Mouse (Mus musculus) midbrain, embryonic 12.5 days (tissue): ENCODE data around the gene Agk. TPM values are rescaled to one million over a fixed set of nuclear protein-coding genes. Genes with fewer than 3 reads are reported as not detected.
A peak's percentile ranks its signal among the peaks of the same experiment; 100 is the strongest.

Source experiments
- ATAC-seq: fragments of 200-750 bp; cut with Nextera tagmentation; 2 replicates; pipeline ENCODE4 v1.8.0; 2017; ENCODE audit warnings: low read depth, moderate TSS enrichment, moderate library complexity; ENCODE audit not compliant: low FRiP score
- H3K27ac ChIP-seq: fragments of 300-500 bp; sonication (generic); replicated peaks from 2 replicates; pipeline ENCODE4 v1.5.1; 2016; ENCODE audit warnings: mild to moderate bottlenecking
- H3K27me3 ChIP-seq: fragments of 300-500 bp; sonication (generic); 2 replicates; pipeline ENCODE4 v1.6.1; 2016; ENCODE audit warnings: mild to moderate bottlenecking
- H3K36me3 ChIP-seq: fragments of 300-500 bp; sonication (generic); 2 replicates; pipeline ENCODE4 v1.6.1; 2016
- H3K4me1 ChIP-seq: fragments of 300-500 bp; sonication (generic); 2 replicates; pipeline ENCODE4 v1.6.1; 2016
- H3K4me2 ChIP-seq: fragments of 300-500 bp; sonication (generic); replicated peaks from 2 replicates; pipeline ENCODE4 v1.6.1; 2016; ENCODE audit warnings: mild to moderate bottlenecking, moderate library complexity
- H3K4me3 ChIP-seq: fragments of 300-500 bp; sonication (generic); 2 replicates; pipeline ENCODE4 v1.5.1; 2016; ENCODE audit warnings: mild to moderate bottlenecking
- H3K9ac ChIP-seq: fragments of 300-500 bp; sonication (generic); replicated peaks from 2 replicates; pipeline ENCODE4 v1.6.1; 2016; ENCODE audit warnings: mild to moderate bottlenecking, moderate library complexity
- H3K9me3 ChIP-seq: fragments of 300-500 bp; sonication (generic); 2 replicates; pipeline ENCODE4 v1.6.1; 2016; ENCODE audit warnings: mild to moderate bottlenecking
- WGBS: fragments of 180-500 bp; shearing (Covaris S2); methylation state at CpG from one replicate; pipeline ENCODE4 v1.1.7; 2016; 5-methylcytosine and 5-hydroxymethylcytosine counted together
- polyA plus RNA-seq: library from polyadenylated mRNA; unstranded; fragments of >200 nt; fragmentation: Nextera tagmentation; extraction: Ambion mirVana; gene quantifications from 2 replicates; pipeline ENCODE4 v1.2.1, GENCODE M21; 2016

Agk gene
- 39.8 and 41.9 TPM in 2 replicates for polyA plus RNA-seq

GRCm38 (mm10) chr6:40324897-40325841 is at the start of gene Agk:
Gene Agk (plus strand): TSS chr6:40325172.
- Histone ChIP-seq H3K9ac (peak within 1 kb of the TSS; percentile 75), H3K4me2 (peak within 1 kb of the TSS; percentile 50), H3K4me1 (peaks cover 4% of the 10 kb centered on the region; the same call in 1 of the 2 replicates), H3K4me3 (peak within 1 kb of the TSS; percentile 77), H3K9me3 (no peaks in the 10 kb centered on the region), H3K27ac (peak within 1 kb of the TSS; percentile 86), H3K36me3 (peaks cover 9% of the 10 kb centered on the region; the same call in 1 of the 2 replicates), H3K27me3 (no peaks in the 10 kb centered on the region)
- peak; percentile 96 for ATAC-seq
- WGBS = 2% methylated on average over 52 of the region's 52 CpGs

DNA sequence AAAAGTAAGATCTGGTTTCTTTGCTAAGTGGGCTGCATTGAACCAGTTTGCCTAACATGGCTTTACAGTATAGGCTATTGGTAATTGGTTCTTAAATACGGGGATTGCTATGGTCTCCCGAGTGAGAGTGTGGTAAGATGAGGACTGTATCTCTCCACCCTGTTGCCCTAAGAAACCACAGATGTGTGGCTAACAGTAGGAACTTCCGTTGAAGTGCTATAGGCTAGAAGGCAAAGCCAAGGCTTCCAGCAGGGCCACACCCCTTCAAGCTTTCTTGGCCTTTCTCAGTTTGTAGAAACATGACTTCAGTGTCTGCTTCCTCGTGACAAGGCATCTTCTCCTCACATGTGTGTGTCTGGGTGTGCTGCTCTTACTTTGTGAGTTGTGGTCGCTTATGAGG is 24.3 kb upstream of the Agk start:
- Histone ChIP-seq H3K4me2 (no peak overlapping the region), H3K4me1 (no peaks in the 10 kb centered on the region), H3K36me3 (no peaks in the 10 kb centered on the region), H3K9me3 (no peaks in the 10 kb centered on the region), H3K9ac (no peak overlapping the region), H3K4me3 (no peak overlapping the region), H3K27ac (no peak overlapping the region), H3K27me3 (no peaks in the 10 kb centered on the region)
- WGBS = 78% methylated on average over 5 of the region's 5 CpGs
- no peak for ATAC-seq

DNA sequence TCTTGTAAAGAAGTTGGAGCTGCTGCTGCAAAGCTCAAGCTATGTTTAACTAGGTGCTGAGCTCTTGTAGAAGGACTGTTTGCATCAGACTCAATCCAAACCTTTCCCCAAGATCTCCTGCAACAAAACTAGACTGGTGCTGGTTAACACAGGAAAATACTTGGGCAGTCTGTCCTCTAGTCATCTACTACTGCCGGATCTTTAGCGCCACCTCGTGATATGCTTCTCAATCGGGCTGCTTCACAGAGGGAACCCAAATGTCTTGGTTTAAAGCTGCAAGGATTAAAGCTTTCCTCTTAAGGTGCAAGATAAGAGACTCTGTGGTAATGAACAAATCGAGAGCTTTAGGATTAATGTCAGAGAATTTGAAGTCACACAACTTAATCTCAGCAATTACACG is 21.6 kb upstream of the Agk start:
- H3K36me3 ChIP-seq = no peaks in the 10 kb centered on the region
- WGBS = 11% methylated on average over 6 of the region's 6 CpGs
- no peaks in the 10 kb centered on the region for H3K9me3 ChIP-seq
- no peaks in the 10 kb centered on the region for H3K27me3 ChIP-seq
- no peaks in the 10 kb centered on the region for H3K4me1 ChIP-seq
- H3K4me3 ChIP-seq = no peak overlapping the region
- no peak for ATAC-seq
- H3K9ac ChIP-seq = no peak overlapping the region
- no peak overlapping the region for H3K4me2 ChIP-seq
- H3K27ac ChIP-seq = no peak overlapping the region

- H3K4me3 ChIP-seq = no peak overlapping the region
- H3K9ac ChIP-seq = no peak overlapping the region
- ATAC-seq = no peak
- no peaks in the 10 kb centered on the region for H3K4me1 ChIP-seq
- H3K27ac ChIP-seq = no peak overlapping the region
- H3K9me3 ChIP-seq = no peaks in the 10 kb centered on the region
- H3K27me3 ChIP-seq = no peaks in the 10 kb centered on the region
- H3K36me3 ChIP-seq = no peaks in the 10 kb centered on the region
- H3K4me2 ChIP-seq = no peak overlapping the region
Observed at GRCm38 (mm10) chr6:40304972-40305371, 20.0 kb upstream of the Agk start.

DNA sequence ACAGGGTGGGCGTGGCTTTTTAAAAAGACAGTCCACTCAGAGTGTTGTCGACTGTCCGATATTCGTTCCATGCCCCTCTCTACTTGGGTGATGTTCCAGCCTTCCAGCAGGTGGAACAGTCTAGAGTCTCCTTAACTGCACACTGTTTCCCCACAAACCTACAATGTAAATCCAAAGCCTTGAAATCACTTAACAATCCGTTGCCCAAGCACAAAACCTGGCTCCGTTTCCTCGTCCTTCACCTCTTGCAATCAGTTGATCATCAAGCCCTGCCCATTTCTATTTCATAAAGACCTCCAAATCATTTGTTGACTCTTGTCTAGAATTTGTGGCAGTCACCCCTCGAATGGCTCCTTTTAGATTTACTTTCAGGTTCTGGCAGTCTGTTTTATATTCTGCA is 1.4 kb downstream of the Agk start:
- peak overlapping the region; percentile 50; the same call in 1 of the 2 replicates for H3K4me2 ChIP-seq
- H3K27ac ChIP-seq = no peak overlapping the region
- H3K36me3 ChIP-seq = peaks cover 9% of the 10 kb centered on the region; the same call in 1 of the 2 replicates
- H3K27me3 ChIP-seq = no peaks in the 10 kb centered on the region
- no peak overlapping the region for H3K4me3 ChIP-seq
- WGBS = 93% methylated on average over 8 of the region's 8 CpGs
- H3K9ac ChIP-seq = no peak overlapping the region
- no peak for ATAC-seq
- H3K4me1 ChIP-seq = peaks cover 4% of the 10 kb centered on the region; the same call in 1 of the 2 replicates
- H3K9me3 ChIP-seq = no peaks in the 10 kb centered on the region

- H3K27me3 ChIP-seq = no peaks in the 10 kb centered on the region
- H3K36me3 ChIP-seq = peaks cover 35% of the 10 kb centered on the region
- no peaks in the 10 kb centered on the region for H3K9me3 ChIP-seq
- 76% methylated on average over 2 of the region's 2 CpGs for WGBS
- no peak overlapping the region for H3K27ac ChIP-seq
- H3K4me3 ChIP-seq = no peak overlapping the region
- no peak overlapping the region for H3K9ac ChIP-seq
- no peak overlapping the region for H3K4me2 ChIP-seq
- no peaks in the 10 kb centered on the region for H3K4me1 ChIP-seq
- no peak for ATAC-seq
Observed at GRCm38 (mm10) chr6:40333497-40333896, 8.5 kb downstream of the Agk start.

DNA sequence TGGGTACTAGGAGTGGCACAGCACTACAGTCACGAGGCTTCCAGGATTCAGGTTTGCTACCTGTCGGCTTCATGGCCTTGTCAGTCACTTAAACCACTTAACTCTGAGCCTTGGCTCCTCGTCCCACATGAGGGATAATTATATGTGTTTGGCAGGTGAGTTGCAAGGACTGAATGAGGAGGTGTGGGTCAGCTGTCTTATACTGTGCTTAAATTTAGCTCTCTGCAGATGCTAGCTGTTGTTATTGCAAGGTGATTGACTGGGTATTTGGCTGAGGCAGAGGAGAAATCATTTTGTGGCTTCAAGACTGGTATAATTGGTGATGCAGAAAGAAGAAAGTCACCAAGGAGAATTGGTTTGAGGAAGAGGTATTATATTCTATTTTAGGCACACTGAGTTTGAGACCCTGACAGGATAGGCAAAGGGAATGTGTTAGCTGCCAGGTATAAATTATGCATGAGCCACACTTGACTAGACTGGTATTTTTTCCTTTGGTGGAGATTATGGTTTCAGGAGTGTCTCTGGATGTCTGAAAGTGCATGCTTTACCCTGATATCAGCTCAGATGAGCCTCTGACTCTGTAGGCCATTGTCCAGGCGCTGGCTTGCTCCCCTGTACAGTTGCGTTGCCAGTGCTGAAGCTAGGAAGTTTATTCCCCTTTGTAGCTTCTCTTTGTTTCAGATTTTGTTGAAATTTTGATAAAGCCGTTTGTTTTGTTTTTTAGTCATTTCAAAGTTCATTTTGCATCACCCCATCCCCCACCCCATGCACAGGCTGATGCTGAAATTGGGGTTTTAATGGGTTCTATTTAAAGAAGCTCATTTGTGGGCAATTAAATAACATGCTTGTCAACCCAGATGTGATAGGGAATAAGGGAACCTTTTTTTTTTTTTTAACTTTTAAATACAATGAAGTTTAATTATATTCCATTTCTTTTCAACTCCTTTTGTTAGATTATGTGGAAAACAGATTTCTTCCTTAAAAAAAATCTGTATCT is 12.1 kb downstream of the Agk start:
- Histone ChIP-seq H3K4me2 (no peak overlapping the region), H3K27ac (no peak overlapping the region), H3K4me3 (no peak overlapping the region), H3K9me3 (no peaks in the 10 kb centered on the region), H3K4me1 (no peaks in the 10 kb centered on the region), H3K27me3 (no peaks in the 10 kb centered on the region), H3K36me3 (peaks cover 33% of the 10 kb centered on the region), H3K9ac (no peak overlapping the region)
- no peak for ATAC-seq
- whole genome bisulfite sequencing = 83% methylated on average over 6 of the region's 6 CpGs

DNA sequence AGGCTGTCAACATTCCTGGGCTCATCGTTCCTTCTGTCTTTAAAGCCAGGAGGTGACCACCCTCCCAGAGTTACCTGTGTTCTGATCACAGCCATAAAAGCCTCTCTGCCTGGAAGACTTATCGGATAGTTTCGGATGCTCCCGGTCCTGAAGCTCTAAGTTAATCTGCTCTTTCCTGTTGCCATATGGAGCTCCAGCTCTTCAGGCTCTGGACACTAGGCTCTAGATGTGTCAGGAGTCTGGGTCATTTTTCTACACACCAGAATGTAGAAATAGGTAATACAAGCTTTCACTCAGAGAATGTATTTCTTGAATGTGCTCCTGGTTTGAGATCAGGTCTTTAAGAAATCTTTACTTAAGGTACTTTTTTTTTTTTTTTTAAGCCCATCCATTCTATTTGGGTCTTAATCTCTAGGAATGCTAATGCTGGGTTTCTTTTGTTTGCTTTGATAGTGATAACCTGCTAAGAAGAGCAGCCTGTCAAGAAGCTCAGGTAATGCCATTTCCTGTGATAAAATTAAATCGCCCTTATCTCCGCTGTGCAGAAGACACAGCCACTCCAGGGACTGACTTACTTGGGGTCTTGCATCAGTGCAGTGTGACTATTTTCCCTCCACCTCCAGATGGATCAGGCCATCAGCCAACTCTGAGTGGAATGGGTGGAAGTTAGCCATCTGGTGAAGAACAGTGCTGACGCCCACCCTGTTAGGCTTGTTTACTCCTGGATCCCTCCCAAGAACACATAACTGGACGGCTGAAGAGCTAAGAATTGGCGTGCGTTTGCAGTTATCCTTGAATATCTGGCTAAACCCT is 22.2 kb downstream of the Agk start:
- peaks cover 6% of the 10 kb centered on the region; the same call in 1 of the 2 replicates for H3K36me3 ChIP-seq
- H3K4me3 ChIP-seq = no peak overlapping the region
- H3K27me3 ChIP-seq = no peaks in the 10 kb centered on the region
- no peak overlapping the region for H3K9ac ChIP-seq
- 88% methylated on average over 10 of the region's 10 CpGs for WGBS
- no peak overlapping the region for H3K4me2 ChIP-seq
- H3K9me3 ChIP-seq = no peaks in the 10 kb centered on the region
- H3K27ac ChIP-seq = no peak overlapping the region
- ATAC-seq = no peak
- no peaks in the 10 kb centered on the region for H3K4me1 ChIP-seq

GRCm38 (mm10) chr6:40347772-40348111 is 22.8 kb downstream of the Agk start:
- H3K9ac ChIP-seq = no peak overlapping the region
- no peaks in the 10 kb centered on the region for H3K9me3 ChIP-seq
- no peak overlapping the region for H3K4me3 ChIP-seq
- no peak overlapping the region for H3K4me2 ChIP-seq
- H3K27me3 ChIP-seq = no peaks in the 10 kb centered on the region
- no peak overlapping the region for H3K27ac ChIP-seq
- H3K36me3 ChIP-seq = peaks cover 11% of the 10 kb centered on the region
- no peaks in the 10 kb centered on the region for H3K4me1 ChIP-seq
- WGBS = 88% methylated on average over 1 of the region's 1 CpGs
- ATAC-seq = no peak

GRCm38 (mm10) chr6:40350041-40350440 is 25.1 kb downstream of the Agk start:
- Histone ChIP-seq H3K36me3 (peaks cover 20% of the 10 kb centered on the region), H3K27ac (no peak overlapping the region)
- no peak for ATAC-seq

GRCm38 (mm10) chr6:40350856-40351255 is 25.9 kb downstream of the Agk start:
- H3K27ac ChIP-seq = no peak overlapping the region
- no peak for ATAC-seq
- no peak overlapping the region for H3K4me3 ChIP-seq
- no peaks in the 10 kb centered on the region for H3K4me1 ChIP-seq
- no peaks in the 10 kb centered on the region for H3K27me3 ChIP-seq
- no peaks in the 10 kb centered on the region for H3K9me3 ChIP-seq
- H3K4me2 ChIP-seq = no peak overlapping the region
- peaks cover 20% of the 10 kb centered on the region for H3K36me3 ChIP-seq
- no peak overlapping the region for H3K9ac ChIP-seq

More at GRCm38 (mm10) chr6:40350041-40350440, 25.1 kb downstream of the Agk start:
- Histone ChIP-seq H3K27me3 (no peaks in the 10 kb centered on the region), H3K9ac (no peak overlapping the region), H3K4me2 (no peak overlapping the region), H3K4me3 (no peak overlapping the region), H3K4me1 (no peaks in the 10 kb centered on the region), H3K9me3 (no peaks in the 10 kb centered on the region)
